Mouse (Mus musculus) E14TG2a.4 (cell line): Measurements from ENCODE around the gene Fam171a1.

Source experiments
- CTCF ChIP-seq: conservative IDR thresholded peaks from 2 replicates; pipeline ENCODE4 v1.5.1; 2014; ENCODE audit warnings: low read length
- NANOG ChIP-seq: IDR thresholded peaks from 2 replicates; pipeline ENCODE4 v1.6.1; 2014; ENCODE audit warnings: borderline replicate concordance, low read length, mixed read lengths
- POU5F1 ChIP-seq: IDR thresholded peaks from 2 replicates; pipeline ENCODE4 v1.6.1; 2014; ENCODE audit warnings: low read length, borderline replicate concordance

DNA sequence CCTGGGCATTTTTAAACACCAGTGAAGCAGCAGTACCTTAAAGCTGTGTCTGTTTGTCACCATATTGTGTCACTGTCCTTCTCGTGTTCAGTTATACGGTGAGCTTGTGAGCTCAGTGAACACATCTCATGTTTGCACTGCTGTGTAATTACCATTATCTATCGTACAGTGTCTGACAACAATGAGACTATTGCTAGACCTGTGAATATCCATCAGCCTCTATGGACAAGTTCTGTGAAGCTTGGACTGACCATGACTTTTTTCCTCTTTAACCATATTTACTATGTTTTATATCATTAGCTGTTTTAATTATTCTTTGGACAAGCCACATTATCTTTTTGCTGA lies 55.4 kb downstream of the Fam171a1 start:
- no peak for TF ChIP-seq NANOG
- no peak for TF ChIP-seq CTCF
- TF ChIP-seq POU5F1 = no peak
